Mouse (Mus musculus) forebrain, embryonic 15.5 days (tissue): ENCODE measurements at regions not wholly inside any gene's neighbourhood (a gene's known extent, or its start where the extent isn't known, plus 50 kb on each side); places are given as distances from the start of the nearest gene placed in this dataset.
A peak's percentile ranks its signal among the peaks of the same experiment; 100 is the strongest.

Experiments used
- ATAC-seq: fragments of 200-750 bp; cut with Nextera tagmentation; replicated peaks from 2 replicates; pipeline ENCODE4 v1.8.0; 2017; ENCODE audit warnings: mild to moderate bottlenecking, moderate TSS enrichment, moderate library complexity
- H3K27ac ChIP-seq: fragments of 300-500 bp; sonication (generic); replicated peaks from 2 replicates; pipeline ENCODE4 v1.5.1; 2015; ENCODE audit warnings: mild to moderate bottlenecking, inconsistent platforms
- H3K27me3 ChIP-seq: fragments of 300-500 bp; sonication (generic); 2 replicates; pipeline ENCODE4 v1.6.1; 2015; ENCODE audit warnings: inconsistent platforms
- H3K36me3 ChIP-seq: fragments of 300-500 bp; sonication (generic); 2 replicates; pipeline ENCODE4 v1.6.1; 2015; ENCODE audit warnings: mild to moderate bottlenecking, inconsistent platforms
- H3K4me1 ChIP-seq: fragments of 300-500 bp; sonication (generic); 2 replicates; pipeline ENCODE4 v1.6.1; 2015; ENCODE audit warnings: inconsistent platforms
- H3K4me2 ChIP-seq: fragments of 300-500 bp; sonication (generic); replicated peaks from 2 replicates; pipeline ENCODE4 v1.6.1; 2015; ENCODE audit warnings: mild to moderate bottlenecking, inconsistent platforms
- H3K4me3 ChIP-seq: fragments of 300-500 bp; sonication (generic); 2 replicates; pipeline ENCODE4 v1.5.1; 2015; ENCODE audit warnings: mild to moderate bottlenecking, inconsistent platforms
- H3K9ac ChIP-seq: fragments of 300-500 bp; sonication (generic); replicated peaks from 2 replicates; pipeline ENCODE4 v1.6.1; 2015; ENCODE audit warnings: mild to moderate bottlenecking, inconsistent platforms
- H3K9me3 ChIP-seq: fragments of 300-500 bp; sonication (generic); 2 replicates; pipeline ENCODE4 v1.6.1; 2016; ENCODE audit warnings: inconsistent platforms
- WGBS: fragments of 180-500 bp; shearing (Covaris S2); methylation state at CpG from one replicate; pipeline ENCODE4 v1.1.7; 2015; ENCODE audit warnings: mixed read lengths; 5-methylcytosine and 5-hydroxymethylcytosine counted together

GRCm38 (mm10) chr14:114001377-114001776 is 687.0 kb downstream of the Tpm3-rs7 start:
- ATAC-seq, result no peak
- Histone ChIP-seq H3K4me2 (no peak overlapping the region), H3K27me3 (no peaks in the 10 kb centered on the region), H3K9ac (no peak overlapping the region), H3K9me3 (no peaks in the 10 kb centered on the region), H3K27ac (no peak overlapping the region), H3K4me3 (no peak overlapping the region), H3K36me3 (no peaks in the 10 kb centered on the region), H3K4me1 (no peaks in the 10 kb centered on the region)
- 82% methylated on average over 3 of the region's 3 CpGs for WGBS

GRCm38 (mm10) chr14:114002420-114002819 is 688.0 kb downstream of the Tpm3-rs7 start:
- no peak for ATAC-seq
- Histone ChIP-seq H3K27ac (no peak overlapping the region), H3K9ac (no peak overlapping the region), H3K4me3 (no peak overlapping the region), H3K4me2 (no peak overlapping the region), H3K27me3 (no peaks in the 10 kb centered on the region), H3K9me3 (no peaks in the 10 kb centered on the region), H3K36me3 (no peaks in the 10 kb centered on the region), H3K4me1 (no peaks in the 10 kb centered on the region)
- WGBS, result 92% methylated on average over 1 of the region's 1 CpGs

GRCm38 (mm10) chr14:114037063-114037462 is 722.7 kb downstream of the Tpm3-rs7 start:
- H3K4me3 ChIP-seq, result no peak overlapping the region
- no peak for ATAC-seq
- H3K4me1 ChIP-seq, result no peaks in the 10 kb centered on the region
- no peaks in the 10 kb centered on the region for H3K9me3 ChIP-seq
- no peaks in the 10 kb centered on the region for H3K27me3 ChIP-seq
- no peak overlapping the region for H3K4me2 ChIP-seq
- H3K27ac ChIP-seq, result no peak overlapping the region
- WGBS, result 37% methylated on average over 1 of the region's 1 CpGs
- H3K36me3 ChIP-seq, result no peaks in the 10 kb centered on the region
- H3K9ac ChIP-seq, result no peak overlapping the region

- Histone ChIP-seq H3K36me3 (no peaks in the 10 kb centered on the region), H3K27ac (no peak overlapping the region), H3K4me1 (no peaks in the 10 kb centered on the region), H3K4me3 (no peak overlapping the region), H3K27me3 (no peaks in the 10 kb centered on the region), H3K9ac (no peak overlapping the region), H3K9me3 (no peaks in the 10 kb centered on the region), H3K4me2 (no peak overlapping the region)
- ATAC-seq, result no peak
- WGBS, result 55% methylated on average over 3 of the region's 3 CpGs
These were observed 724.4 kb downstream of the Tpm3-rs7 start for GRCm38 (mm10) chr14:114038611-114039312.

GRCm38 (mm10) chr14:114053558-114054235 is 739.3 kb downstream of the Tpm3-rs7 start:
- ATAC-seq, result peak; percentile 68
- Histone ChIP-seq H3K4me2 (no peak overlapping the region), H3K27ac (no peak overlapping the region), H3K4me1 (no peaks in the 10 kb centered on the region), H3K9ac (no peak overlapping the region), H3K36me3 (no peaks in the 10 kb centered on the region), H3K4me3 (no peak overlapping the region), H3K9me3 (no peaks in the 10 kb centered on the region), H3K27me3 (no peaks in the 10 kb centered on the region)
- WGBS, result 53% methylated on average over 5 of the region's 5 CpGs

GRCm38 (mm10) chr14:114061347-114061746 is 746.9 kb downstream of the Tpm3-rs7 start:
- Histone ChIP-seq H3K4me1 (0 out of 2 replicates have a peak, but pooled peaks cover 4% of the 10 kb centered on the region), H3K4me2 (no peak overlapping the region), H3K9ac (no peak overlapping the region), H3K4me3 (no peak overlapping the region), H3K27ac (no peak overlapping the region), H3K36me3 (no peaks in the 10 kb centered on the region), H3K9me3 (no peaks in the 10 kb centered on the region), H3K27me3 (no peaks in the 10 kb centered on the region)
- WGBS, result 36% methylated on average over 2 of the region's 2 CpGs
- ATAC-seq, result no peak

GRCm38 (mm10) chr14:114062582-114062981 is 748.2 kb downstream of the Tpm3-rs7 start:
- no peak for ATAC-seq
- no peaks in the 10 kb centered on the region for H3K27me3 ChIP-seq
- no peak overlapping the region for H3K9ac ChIP-seq
- H3K27ac ChIP-seq, result no peak overlapping the region
- no peaks in the 10 kb centered on the region for H3K9me3 ChIP-seq
- 0 out of 2 replicates have a peak, but pooled peaks cover 4% of the 10 kb centered on the region for H3K4me1 ChIP-seq
- H3K4me3 ChIP-seq, result no peak overlapping the region
- H3K4me2 ChIP-seq, result no peak overlapping the region
- 37% methylated on average over 4 of the region's 4 CpGs for WGBS
- no peaks in the 10 kb centered on the region for H3K36me3 ChIP-seq

- Histone ChIP-seq H3K4me1 (no peaks in the 10 kb centered on the region), H3K9me3 (no peaks in the 10 kb centered on the region), H3K4me3 (no peak overlapping the region), H3K36me3 (no peaks in the 10 kb centered on the region), H3K27me3 (no peaks in the 10 kb centered on the region), H3K4me2 (no peak overlapping the region), H3K27ac (no peak overlapping the region), H3K9ac (no peak overlapping the region)
- WGBS, result 72% methylated on average over 2 of the region's 2 CpGs
- ATAC-seq, result no peak
These were observed 758.8 kb downstream of the Tpm3-rs7 start for GRCm38 (mm10) chr14:114073236-114073635.

- Histone ChIP-seq H3K9ac (no peak overlapping the region), H3K9me3 (no peaks in the 10 kb centered on the region), H3K36me3 (no peaks in the 10 kb centered on the region), H3K4me1 (no peaks in the 10 kb centered on the region), H3K27ac (no peak overlapping the region), H3K27me3 (no peaks in the 10 kb centered on the region), H3K4me2 (no peak overlapping the region), H3K4me3 (no peak overlapping the region)
- ATAC-seq, result no peak
- WGBS, result 84% methylated on average over 4 of the region's 4 CpGs
These were observed 759.6 kb downstream of the Tpm3-rs7 start for GRCm38 (mm10) chr14:114074011-114074410.

- H3K9me3 ChIP-seq, result no peaks in the 10 kb centered on the region
- H3K4me1 ChIP-seq, result no peaks in the 10 kb centered on the region
- whole genome bisulfite sequencing, result 75% methylated on average over 8 of the region's 8 CpGs
- no peak overlapping the region for H3K4me3 ChIP-seq
- no peak for ATAC-seq
- H3K27ac ChIP-seq, result no peak overlapping the region
- no peak overlapping the region for H3K9ac ChIP-seq
- H3K36me3 ChIP-seq, result no peaks in the 10 kb centered on the region
- no peak overlapping the region for H3K4me2 ChIP-seq
- no peaks in the 10 kb centered on the region for H3K27me3 ChIP-seq
These were observed 792.4 kb downstream of the Tpm3-rs7 start for GRCm38 (mm10) chr14:114106786-114107185.

GRCm38 (mm10) chr14:114128491-114128890 is 814.1 kb downstream of the Tpm3-rs7 start:
- Histone ChIP-seq H3K9ac (no peak overlapping the region), H3K27ac (no peak overlapping the region), H3K27me3 (no peaks in the 10 kb centered on the region), H3K4me2 (no peak overlapping the region), H3K4me1 (no peaks in the 10 kb centered on the region), H3K4me3 (no peak overlapping the region), H3K9me3 (no peaks in the 10 kb centered on the region), H3K36me3 (no peaks in the 10 kb centered on the region)
- WGBS, result 91% methylated on average over 2 of the region's 2 CpGs
- ATAC-seq, result no peak

- no peaks in the 10 kb centered on the region for H3K9me3 ChIP-seq
- no peak for ATAC-seq
- no peak overlapping the region for H3K9ac ChIP-seq
- no peaks in the 10 kb centered on the region for H3K27me3 ChIP-seq
- 88% methylated on average over 4 of the region's 4 CpGs for WGBS
- no peak overlapping the region for H3K27ac ChIP-seq
- H3K36me3 ChIP-seq, result no peaks in the 10 kb centered on the region
- no peak overlapping the region for H3K4me2 ChIP-seq
- no peaks in the 10 kb centered on the region for H3K4me1 ChIP-seq
- H3K4me3 ChIP-seq, result no peak overlapping the region
These were observed 851.6 kb downstream of the Tpm3-rs7 start for GRCm38 (mm10) chr14:114166005-114166404.
